Mouse (Mus musculus) splenic B cell, adult 2 months (primary cell): ENCODE measurements around the gene Abcb9.

Experiments used
- DNase-seq: peaks from one replicate; pipeline ENCODE4 v3.0.0-alpha.2; 2011; ENCODE audit warnings: low read depth, low spot score
- H3K27me3 ChIP-seq: 2 replicates; pipeline ENCODE4 v1.6.1; 2012; ENCODE audit warnings: mild to moderate bottlenecking, low read length, moderate library complexity, mixed read lengths; ENCODE audit not compliant: control insufficient read depth, poor library complexity, insufficient read depth, severe bottlenecking
- H3K36me3 ChIP-seq: 2 replicates; pipeline ENCODE4 v1.6.1; 2012; ENCODE audit warnings: mild to moderate bottlenecking, low read length, moderate library complexity, mixed read lengths; ENCODE audit not compliant: control insufficient read depth, poor library complexity, insufficient read depth, severe bottlenecking

Abcb9 gene

GRCm38 (mm10) chr5:124095596-124096232 is at the start of gene Abcb9:
Gene Abcb9, minus strand, starts transcription at chr5:124095798.
- no peaks in the 10 kb centered on the region for H3K36me3 ChIP-seq
- DNase-seq = peak; percentile 99
- H3K27me3 ChIP-seq = no peaks in the 10 kb centered on the region; the same call in 1 of the 2 replicates

DNA sequence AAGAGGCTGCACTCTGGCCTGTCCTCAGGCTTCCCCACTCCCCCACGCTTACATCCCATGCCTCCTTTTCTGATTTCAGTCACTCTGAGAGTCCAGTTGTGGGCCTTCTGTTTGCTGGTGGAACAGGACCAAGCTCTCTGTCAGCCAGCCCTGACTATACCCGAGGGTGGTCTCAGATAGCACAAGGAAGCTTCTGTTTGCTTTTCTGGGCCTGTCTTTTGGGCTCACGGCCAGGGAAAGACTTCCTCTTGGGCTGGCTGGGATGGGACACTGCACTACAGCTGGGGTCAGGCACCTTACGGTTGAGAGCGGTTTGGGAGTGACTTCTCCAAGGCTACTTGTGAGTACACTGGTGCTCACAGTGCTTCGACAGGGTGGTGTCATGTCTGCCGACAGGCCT is 42.5 kb upstream of the Abcb9 start:
- Histone ChIP-seq H3K36me3 (peaks cover 3% of the 10 kb centered on the region; the same call in 1 of the 2 replicates), H3K27me3 (no peaks in the 10 kb centered on the region)
- no peak for DNase-seq

- Histone ChIP-seq H3K36me3 (peaks cover 2% of the 10 kb centered on the region; the same call in 1 of the 2 replicates), H3K27me3 (no peaks in the 10 kb centered on the region)
- DNase-seq = no peak
These were observed 38.7 kb upstream of the Abcb9 start for GRCm38 (mm10) chr5:124134261-124134660.

DNA sequence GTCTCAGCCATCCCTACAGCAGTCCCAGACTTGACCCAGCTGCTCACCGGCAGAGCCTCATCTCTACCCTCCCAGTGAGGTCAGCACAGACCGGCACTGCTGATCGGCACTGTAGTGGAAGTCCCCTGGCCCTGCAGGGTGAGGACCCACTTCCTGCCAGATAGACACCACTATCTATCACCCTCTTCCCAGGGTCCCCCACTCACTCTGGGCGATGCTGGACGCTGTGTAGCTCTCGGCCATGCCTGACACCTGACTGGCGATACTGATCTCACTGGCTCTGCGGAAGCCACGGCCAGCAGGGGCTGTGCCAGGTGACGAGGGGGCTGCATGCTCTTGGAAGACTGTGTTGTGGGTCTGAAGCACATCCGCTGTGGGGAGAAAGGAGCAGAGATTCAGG is 29.5 kb upstream of the Abcb9 start:
- no peak for DNase-seq
- H3K36me3 ChIP-seq = peaks cover 8% of the 10 kb centered on the region

DNA sequence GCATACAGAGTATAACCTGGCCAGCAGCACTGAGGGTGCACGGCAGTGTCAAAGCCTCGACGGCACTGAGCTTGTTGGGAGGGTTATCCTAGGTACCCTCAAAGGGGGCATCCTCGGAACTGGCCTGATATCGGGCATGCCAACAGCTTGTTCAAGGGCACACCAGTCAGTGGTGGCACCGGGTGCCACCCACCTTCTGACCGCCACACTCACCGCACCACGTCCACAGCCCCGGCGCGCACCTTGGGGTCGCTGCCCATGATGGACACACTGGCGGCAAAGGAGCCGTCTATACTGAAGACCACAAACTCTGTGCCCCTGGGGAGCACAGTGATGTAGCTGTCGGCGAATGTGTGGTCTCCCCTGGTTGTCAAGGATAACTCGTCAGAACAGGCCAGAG is 26.8 kb upstream of the Abcb9 start:
- Histone ChIP-seq H3K27me3 (no peaks in the 10 kb centered on the region), H3K36me3 (peaks cover 4% of the 10 kb centered on the region)
- DNase-seq = no peak

More for the DNA sequence above, 29.5 kb upstream of the Abcb9 start:
- no peaks in the 10 kb centered on the region for H3K27me3 ChIP-seq

DNA sequence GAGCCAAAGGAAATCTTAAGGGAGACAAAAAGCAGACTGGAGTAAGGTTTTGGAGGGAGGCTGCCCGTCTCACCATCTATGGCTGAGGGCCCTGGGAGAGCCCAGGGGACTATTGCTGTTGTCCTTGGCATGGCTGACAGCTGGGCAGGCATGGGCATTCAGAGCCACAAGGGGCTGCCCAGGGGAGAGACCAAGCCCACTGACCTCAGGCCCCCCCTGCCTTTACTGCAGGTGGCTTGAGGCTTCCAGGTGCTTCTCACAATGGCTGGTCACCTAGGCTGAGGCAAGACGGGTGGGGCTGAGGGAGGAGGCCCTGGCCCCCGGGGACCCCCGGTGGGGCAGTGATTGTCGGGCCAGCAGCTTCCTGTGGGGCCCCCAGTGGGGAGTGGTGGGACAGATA is 23.6 kb upstream of the Abcb9 start:
- H3K27me3 ChIP-seq = no peaks in the 10 kb centered on the region
- H3K36me3 ChIP-seq = peaks cover 2% of the 10 kb centered on the region
- no peak for DNase-seq

DNA sequence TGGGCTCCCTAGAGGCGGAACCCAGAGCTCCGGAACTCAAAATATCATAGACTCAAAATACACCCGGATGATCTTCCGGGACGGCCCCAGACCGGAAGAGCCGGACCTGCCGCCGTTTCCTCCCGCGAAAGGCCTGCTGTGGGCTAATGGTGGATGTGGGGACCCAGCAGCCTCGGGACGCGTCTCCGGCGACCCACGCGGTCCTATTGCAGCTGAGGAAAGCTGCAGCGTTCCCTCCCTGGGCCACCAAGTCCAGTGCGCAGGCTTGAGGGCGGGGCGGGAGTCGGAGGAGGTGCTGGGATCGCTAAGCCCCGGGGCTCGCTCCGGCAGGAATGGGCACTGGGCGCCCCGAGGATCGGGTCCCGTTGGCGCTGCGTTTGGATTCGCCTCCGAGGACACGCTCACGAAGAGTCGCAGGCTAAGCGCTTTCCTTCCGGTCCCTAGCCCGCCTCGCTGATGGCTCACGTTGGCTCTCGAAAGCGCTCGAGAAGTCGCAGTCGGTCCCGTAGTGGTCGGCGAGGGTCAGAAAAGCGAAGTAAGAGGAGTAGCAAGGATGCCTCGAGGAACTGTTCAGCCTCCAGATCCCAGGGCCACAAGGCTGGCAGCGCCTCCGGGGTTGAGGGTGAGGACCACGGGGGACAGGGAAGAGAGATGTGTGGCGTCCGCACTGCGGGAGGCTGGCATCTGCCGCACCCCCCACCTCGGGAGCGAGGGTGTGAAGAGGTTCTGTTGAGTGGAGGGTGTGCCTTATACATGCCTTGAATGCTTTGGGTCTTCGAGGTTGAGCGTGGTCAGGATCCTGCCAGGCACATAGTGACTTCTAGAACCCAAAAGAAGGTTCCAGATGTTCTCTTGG is 20.6 kb upstream of the Abcb9 start, which contains the start of gene Arl6ip4:
Arl6ip4 (plus strand) TSS at position 100 of the 856 bp plus-strand sequence.
- DNase-seq = peak; percentile 81
- no peaks in the 10 kb centered on the region for H3K27me3 ChIP-seq
- no peaks in the 10 kb centered on the region; the same call in 1 of the 2 replicates for H3K36me3 ChIP-seq

GRCm38 (mm10) chr5:124115531-124115930 is 19.9 kb upstream of the Abcb9 start:
- Histone ChIP-seq H3K27me3 (no peaks in the 10 kb centered on the region), H3K36me3 (no peaks in the 10 kb centered on the region; the same call in 1 of the 2 replicates)
- no peak for DNase-seq

DNA sequence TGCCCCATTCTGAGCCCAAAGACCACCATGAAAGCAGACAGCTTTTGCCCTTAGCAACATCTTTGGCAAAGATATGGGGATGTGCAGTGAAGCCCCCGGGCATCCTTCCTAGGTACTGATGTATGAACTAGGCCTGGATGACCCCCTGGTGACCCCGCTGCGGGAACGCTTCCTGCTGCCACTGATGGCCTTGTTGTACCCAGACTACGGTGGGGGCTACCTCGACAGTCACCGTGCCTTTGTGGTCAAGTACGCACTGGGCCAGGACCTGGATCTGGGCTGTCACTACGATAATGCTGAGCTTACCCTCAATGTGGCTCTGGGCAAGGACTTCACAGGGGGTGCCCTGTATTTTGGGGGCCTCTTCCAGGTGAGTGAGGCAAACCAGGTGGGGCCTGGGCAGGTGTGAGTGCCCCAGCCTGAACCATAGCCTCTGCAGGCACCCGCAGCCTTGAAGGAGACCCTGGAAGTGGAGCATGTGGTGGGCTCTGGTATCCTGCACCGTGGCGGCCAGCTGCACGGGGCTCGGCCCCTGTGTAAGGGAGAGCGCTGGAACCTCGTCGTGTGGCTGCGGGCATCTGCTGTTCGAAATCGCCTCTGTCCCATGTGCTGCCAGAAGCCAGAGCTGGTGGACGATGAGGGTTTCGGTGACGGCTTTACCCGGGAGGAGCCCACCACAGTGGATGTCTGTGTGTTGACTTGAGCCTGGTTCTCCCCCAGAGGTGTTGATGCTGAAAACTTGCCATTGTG is 18.9 kb upstream of the Abcb9 start:
- Histone ChIP-seq H3K27me3 (no peaks in the 10 kb centered on the region), H3K36me3 (no peaks in the 10 kb centered on the region; the same call in 1 of the 2 replicates)
- no peak for DNase-seq

- no peaks in the 10 kb centered on the region; the same call in 1 of the 2 replicates for H3K36me3 ChIP-seq
- H3K27me3 ChIP-seq = no peaks in the 10 kb centered on the region
- peak; percentile 66 for DNase-seq
These were observed 17.4 kb upstream of the Abcb9 start for GRCm38 (mm10) chr5:124113030-124113429.

GRCm38 (mm10) chr5:124112531-124112930 is 16.9 kb upstream of the Abcb9 start:
- no peaks in the 10 kb centered on the region; the same call in 1 of the 2 replicates for H3K36me3 ChIP-seq
- no peaks in the 10 kb centered on the region for H3K27me3 ChIP-seq
- no peak for DNase-seq

- H3K36me3 ChIP-seq = no peaks in the 10 kb centered on the region
- no peaks in the 10 kb centered on the region for H3K27me3 ChIP-seq
- DNase-seq = peak; percentile 98
These were observed 16.3 kb upstream of the Abcb9 start, which contains the start of gene Ogfod2 for GRCm38 (mm10) chr5:124111742-124112497. Gene Ogfod2, plus strand, starts transcription at chr5:124112297.

GRCm38 (mm10) chr5:124111077-124111741 is 15.6 kb upstream of the Abcb9 start:
- peak; percentile 76 for DNase-seq
- H3K27me3 ChIP-seq = no peaks in the 10 kb centered on the region
- no peaks in the 10 kb centered on the region for H3K36me3 ChIP-seq
